Mouse (Mus musculus) natural killer cell, adult 2 months (primary cell): ENCODE measurements around the gene Il20.

Experiments used
- DNase-seq, 2 experiments: peaks; one replicate each; pipeline ENCODE4 v3.0.0; 2022; ENCODE audit warnings: low spot score in 2 of 2

Gene Il20

GRCm38 (mm10) chr1:130911401-130912010 lies at the start of gene Il20:
TSS of gene Il20 (minus strand) at chr1:130911451.
- DNase-seq: no peak

DNA sequence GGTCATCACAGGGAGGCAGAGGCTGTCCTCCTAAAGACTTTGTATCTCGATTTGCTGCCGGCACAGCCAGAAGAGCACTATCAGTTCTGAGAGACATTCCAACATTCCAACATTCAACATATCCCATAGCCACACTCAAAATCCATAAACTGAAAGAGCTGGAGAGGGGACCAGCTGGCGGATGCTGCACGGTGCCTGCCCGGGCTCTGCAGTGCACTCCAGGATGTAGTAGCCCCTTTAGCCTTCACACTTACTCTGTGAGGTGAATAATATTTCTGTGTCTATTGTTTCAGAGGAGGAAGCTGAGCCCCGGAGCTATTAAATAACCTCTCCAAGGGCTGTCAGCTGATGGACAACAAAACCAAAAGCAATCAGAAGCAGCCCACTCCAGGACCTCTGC lies 35.7 kb upstream of the Il20 start:
- DNase-seq: no peak

GRCm38 (mm10) chr1:130941801-130942200 lies 30.6 kb upstream of the Il20 start:
- no peak for DNase-seq

GRCm38 (mm10) chr1:130940065-130940687 lies 28.9 kb upstream of the Il20 start, which contains the start of gene Il19:
TSS of gene Il19 (minus strand) at chr1:130940115.
- no peak for DNase-seq

GRCm38 (mm10) chr1:130938192-130938591 lies 26.9 kb upstream of the Il20 start:
- no peak for DNase-seq

- DNase-seq: no peak
Observed at GRCm38 (mm10) chr1:130937170-130937569, 25.9 kb upstream of the Il20 start.

GRCm38 (mm10) chr1:130936351-130936750 lies 25.1 kb upstream of the Il20 start:
- no peak for DNase-seq

GRCm38 (mm10) chr1:130926484-130926883 lies 15.2 kb upstream of the Il20 start:
- peak in 1 of 2 experiments; percentile 42 for DNase-seq

- no peak for DNase-seq
Observed at GRCm38 (mm10) chr1:130918323-130918980, 7.2 kb upstream of the Il20 start.

DNA sequence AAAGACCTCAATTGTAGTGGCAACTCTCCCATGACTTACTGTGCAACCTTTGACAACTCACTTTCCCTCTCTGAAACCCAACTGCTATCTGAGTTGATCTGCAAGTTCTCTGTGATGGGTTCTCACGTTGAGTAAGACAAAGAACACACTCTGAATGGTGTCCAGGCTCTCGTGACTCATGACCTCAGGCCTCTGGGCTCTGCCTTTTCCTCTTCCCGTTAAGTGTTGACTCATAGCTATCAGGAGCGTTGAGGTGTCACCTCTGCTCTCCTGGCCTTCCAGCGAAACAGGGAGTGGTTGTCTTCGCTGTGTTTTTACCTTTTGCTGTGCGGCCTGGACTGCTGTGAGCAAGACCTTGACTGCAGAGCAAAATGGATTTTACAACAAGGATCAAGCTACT lies 8.7 kb downstream of the Il20 start:
- DNase-seq: no peak

- DNase-seq: no peak
Observed at GRCm38 (mm10) chr1:130894468-130894867, 16.8 kb downstream of the Il20 start.

GRCm38 (mm10) chr1:130893329-130894040 lies 17.8 kb downstream of the Il20 start:
- DNase-seq: no peak

GRCm38 (mm10) chr1:130892446-130892845 lies 18.8 kb downstream of the Il20 start:
- no peak for DNase-seq

DNA sequence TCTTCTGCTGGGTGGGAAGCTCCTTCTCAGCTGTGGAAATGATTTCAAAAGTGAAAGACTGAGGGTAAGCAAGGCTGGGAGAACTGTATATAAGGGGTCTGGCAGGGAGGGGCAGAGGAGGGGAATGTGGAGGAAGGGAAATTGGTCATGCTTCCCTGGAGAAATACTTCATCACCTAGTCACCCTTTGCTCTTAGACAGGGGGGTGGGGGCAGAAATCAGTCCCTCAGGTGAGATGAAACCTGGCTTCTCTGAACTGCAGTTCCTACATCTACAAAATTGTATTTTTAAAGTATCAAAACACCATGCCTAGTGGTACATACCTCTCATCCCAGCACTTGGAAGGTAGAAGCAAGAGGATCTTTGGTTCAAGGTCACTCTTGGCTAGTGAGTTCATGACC lies 23.9 kb downstream of the Il20 start, which contains the start of gene Il24:
Il24 (minus strand) TSS at position 101 of the 400 bp plus-strand sequence.
- no peak for DNase-seq

GRCm38 (mm10) chr1:130883146-130883545 lies 28.1 kb downstream of the Il20 start:
- no peak for DNase-seq

DNA sequence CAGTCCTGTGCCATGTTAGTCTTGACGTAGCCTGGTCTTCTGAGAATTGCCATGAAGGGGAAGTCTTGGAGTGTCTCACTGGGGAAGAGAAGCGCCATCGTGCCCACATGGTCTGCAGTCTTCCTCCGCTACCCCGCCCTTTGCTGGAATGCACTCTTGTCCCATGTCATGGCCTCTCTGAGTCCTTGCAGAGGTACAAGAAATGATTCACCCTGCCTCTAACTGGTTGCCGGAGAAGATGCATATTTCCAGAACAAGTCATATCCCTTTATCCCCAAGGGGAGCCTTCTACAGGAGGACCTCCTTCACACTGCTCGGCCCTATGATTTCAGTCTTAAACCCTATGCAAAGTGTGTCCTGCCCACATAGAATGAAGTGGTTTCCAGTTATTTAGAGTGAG lies 31.3 kb downstream of the Il20 start:
- no peak for DNase-seq

DNA sequence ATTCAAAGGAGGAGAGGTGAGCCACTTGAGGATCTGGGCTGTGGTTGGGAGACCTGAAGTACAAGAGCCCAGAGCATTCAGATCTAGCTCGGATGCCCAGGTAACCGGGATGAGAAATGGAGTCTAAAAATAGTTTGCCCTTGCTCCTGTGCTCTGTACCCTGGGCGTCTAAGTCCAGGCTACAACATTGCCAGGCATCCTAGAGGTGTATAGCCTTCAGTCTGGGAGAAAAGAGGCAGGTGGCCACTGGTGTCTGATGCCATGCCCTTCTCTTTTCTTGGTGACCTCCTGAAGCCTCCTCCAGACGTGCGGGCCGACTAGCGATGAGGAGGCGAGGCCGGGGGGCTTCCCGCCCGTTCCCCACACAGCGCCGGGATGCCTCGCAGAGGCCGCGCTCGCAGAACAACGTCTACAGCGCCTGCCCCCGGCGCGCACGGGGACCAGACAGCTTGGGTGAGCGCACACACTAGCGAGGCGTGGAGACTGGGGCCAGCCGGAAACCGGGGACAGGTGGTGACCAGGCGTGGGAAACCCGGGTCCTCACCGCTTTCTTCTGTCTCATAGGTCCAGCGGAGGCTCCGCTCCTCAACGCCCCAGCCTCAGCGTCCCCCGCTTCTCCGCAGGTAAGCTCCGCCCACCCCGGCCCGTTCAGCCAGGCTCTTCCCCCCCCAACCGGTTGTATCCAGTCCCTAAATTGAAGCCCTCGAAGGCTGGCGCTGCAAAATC lies 33.2 kb downstream of the Il20 start:
- peak in 1 of 2 experiments; percentile 20 for DNase-seq

DNA sequence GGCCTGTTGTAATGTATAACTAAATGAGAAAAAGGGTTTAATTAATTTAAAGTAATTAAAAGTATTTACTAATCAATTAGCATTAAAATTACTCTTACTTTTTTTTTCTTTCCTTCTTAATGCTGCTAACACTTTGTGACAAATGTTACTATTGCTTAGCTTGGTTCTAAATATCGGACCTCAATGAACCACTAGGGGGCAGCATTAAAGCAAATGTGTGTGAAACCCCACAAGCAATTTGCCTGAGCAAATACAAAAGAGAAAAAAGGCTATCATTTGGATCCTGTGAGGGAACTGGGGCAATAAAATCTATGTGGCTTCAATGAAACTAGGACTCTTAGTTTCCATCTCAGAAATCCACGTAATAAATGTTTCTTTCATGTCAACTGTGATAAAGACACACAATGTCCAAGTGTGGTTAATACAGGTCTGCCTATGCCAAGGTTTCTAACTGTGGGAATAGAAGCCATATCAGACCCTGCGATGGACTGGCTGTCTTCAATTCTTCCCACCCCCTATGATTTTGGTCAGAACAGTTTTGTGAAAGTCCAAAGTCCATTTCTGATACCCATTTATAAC lies 34.2 kb downstream of the Il20 start:
- DNase-seq: peak; percentile 26 to 53

GRCm38 (mm10) chr1:130875910-130876309 lies 35.3 kb downstream of the Il20 start:
- no peak for DNase-seq

GRCm38 (mm10) chr1:130875139-130875538 lies 36.1 kb downstream of the Il20 start:
- peak in 1 of 2 experiments; percentile 35 for DNase-seq

DNA sequence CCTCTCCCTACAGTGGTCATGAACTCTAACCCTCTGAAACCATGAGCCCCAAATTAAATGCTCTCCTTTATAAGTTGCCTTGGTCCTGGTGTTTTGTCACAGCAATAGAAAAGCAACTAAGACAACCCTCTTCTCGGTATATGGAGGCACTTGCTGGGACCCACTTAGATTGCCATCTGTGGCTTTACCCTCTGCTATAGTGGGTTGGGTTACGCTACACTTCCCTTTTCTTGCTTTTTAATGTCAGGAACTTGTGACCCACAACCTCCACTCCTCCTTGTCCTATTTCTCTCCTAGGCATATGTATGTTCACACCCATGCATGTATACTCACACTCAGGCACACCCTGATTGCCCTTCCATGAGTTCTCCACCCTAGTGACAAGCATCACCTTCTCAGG lies 38.3 kb downstream of the Il20 start:
- DNase-seq: no peak
